Mouse (Mus musculus) ovary, adult 18-20 months (tissue): ENCODE results near the gene Pds5b.
"Not testable (repeated sequence)": the region's sequence is repeated elsewhere in the genome, so short reads cannot be mapped to it uniquely, and the experiment has no call there.

Source experiments
- DNase-seq: peaks from one replicate; pipeline ENCODE4 v3.0.0; 2022; ENCODE audit warnings: low spot score, mixed read lengths

Pds5b gene

DNA sequence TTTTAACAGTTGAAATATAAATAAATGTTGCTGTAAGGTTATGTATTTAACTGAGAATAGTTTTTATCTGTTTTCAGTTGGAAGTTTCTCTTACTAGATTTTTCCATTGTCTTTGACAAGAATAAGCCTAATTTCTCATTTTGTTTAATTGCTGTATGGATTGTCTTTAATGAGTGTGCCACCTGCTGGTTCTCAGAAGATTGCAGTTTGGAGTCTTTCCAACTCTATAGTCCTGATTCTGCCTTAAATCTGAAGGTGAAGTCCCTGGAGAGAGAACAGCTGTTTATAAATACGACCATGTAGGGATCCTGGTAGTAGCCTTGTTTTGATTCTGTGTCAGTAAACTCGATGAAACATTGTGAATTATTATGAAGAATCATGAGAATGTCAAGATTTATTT is 29.2 kb downstream of the Pds5b start:
- no peak for DNase-seq

DNA sequence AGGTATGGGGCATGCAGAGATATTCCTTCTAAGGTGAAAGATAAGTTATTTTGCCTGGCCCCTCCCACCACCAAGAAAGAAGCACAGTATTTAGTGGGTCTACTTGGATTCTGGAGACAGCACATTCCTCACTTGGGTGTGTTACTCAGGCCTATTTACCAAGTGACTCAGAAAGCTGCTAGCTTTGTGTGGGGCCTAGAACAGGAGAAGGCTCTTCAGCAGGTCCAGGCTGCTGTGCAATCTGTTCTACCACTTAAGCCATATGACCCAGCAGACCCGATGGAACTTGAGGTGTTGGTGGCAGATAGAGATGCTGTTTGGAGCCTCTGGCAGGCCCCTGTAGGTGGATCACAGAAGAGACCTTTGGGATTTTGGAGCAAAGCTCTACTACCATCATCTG is 33.1 kb downstream of the Pds5b start:
- not testable (repeated sequence) for DNase-seq

DNA sequence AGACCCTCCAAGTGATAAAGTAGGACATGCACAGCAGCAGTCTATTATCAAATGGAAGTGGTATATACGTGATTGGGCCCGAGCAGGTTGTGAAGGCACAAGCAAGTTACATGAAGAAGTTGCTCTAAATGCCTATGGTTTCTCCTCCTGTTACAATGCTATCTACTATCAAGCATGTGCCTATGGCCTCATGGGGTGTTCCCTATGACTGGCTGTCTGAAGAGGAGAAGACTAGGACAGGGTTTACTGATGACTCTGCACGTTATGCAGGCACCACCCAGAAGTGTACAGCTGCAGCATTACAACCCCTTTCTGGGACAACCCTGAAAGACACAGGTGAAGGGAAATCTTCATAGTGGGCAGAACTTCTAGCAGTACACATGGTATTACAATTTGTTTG is 33.6 kb downstream of the Pds5b start:
- not testable (repeated sequence) for DNase-seq

DNA sequence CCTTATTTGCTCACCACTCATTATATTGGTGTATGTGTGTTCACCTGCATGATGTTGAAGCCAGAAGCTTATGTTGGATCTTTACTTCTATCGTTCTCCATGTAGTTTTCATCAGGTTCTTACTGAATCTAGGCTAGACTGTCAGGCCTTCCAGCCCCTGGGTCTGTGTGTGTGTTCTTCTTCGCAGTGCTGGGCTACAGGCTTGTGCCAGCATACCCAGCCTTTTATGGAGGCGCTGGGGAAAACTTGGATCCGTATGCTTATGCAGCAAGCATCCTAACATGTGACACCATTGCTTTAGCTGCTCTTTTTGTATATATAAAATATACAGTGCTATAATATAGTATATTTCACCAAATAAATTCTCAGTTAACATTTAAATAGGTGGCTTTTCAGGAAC is 38.0 kb downstream of the Pds5b start:
- no peak for DNase-seq

DNA sequence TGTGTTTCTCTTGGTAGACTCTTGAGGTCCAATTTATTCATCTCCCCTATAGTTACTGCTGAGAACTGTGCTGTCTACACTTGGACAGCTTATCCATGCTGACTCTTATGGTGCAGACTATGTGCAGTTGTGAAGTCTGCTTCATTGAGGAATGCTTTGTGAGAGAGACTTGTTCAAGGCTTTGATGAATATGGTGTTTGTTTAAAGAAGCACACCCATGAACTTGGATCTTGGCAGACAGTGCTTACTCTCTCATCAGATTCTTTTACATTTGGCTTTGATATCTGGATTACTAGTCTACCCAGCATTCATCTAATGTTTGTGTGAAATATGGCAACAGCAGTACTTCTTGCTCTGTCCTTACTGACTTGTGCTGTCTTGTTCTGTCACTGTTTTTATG is 39.9 kb downstream of the Pds5b start:
- no peak for DNase-seq

DNA sequence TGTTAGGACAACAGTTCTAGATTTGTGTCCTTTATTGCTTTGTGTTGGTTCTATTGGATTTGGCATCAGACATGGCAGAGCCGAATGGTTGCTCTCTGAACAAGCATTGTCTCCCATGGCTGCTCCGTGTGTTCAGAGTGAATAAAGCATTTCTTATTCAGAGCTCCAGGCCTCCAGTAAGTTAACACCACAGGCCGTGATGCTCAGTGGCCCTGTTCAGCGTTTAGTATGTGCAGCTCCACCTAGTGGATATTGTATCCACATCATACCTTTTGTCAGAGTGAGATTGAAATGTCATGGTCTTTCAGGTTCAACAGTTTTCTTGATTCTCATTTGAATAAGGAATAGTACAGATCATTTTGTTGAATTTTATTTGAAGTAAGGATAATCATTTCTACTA is 44.2 kb downstream of the Pds5b start:
- DNase-seq = no peak

DNA sequence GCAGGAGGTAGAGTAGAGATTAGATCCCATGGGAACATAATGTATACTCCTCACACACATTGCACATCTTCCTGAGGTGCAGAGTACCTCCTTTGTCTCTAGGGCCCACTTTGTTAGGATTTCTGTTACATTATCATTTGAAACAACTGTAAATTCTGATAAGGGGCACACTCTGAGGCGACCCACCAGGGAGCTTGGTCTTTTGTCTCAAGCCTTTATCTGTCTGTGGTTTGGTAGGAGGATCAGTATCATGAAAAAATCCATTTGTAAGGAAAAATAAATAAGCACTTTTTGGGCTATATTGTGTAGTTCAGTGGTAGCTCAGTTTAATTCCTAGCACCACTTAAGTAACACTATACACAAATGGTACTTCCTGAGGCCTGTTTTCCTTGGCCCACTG is 51.1 kb downstream of the Pds5b start:
- DNase-seq = no peak

DNA sequence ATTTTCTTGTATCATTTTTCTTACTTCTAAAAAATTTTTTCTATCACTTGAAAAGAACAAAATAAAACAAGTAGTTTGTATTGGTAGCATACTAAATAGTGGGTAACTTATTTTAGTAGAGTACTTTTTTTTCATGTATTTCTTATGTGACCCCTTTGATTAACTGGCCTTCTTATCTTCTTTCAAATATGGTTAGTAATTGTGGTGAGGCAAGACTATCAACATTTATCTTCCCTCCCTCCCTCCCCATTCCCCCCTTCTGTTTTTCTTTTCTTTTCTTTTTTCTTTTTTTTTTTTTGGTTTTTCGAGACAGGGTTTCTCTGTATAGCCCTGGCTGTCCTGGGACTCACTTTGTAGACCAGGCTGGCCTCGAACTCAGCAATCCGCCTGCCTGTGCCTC is 63.5 kb downstream of the Pds5b start:
- DNase-seq = not testable (repeated sequence)

DNA sequence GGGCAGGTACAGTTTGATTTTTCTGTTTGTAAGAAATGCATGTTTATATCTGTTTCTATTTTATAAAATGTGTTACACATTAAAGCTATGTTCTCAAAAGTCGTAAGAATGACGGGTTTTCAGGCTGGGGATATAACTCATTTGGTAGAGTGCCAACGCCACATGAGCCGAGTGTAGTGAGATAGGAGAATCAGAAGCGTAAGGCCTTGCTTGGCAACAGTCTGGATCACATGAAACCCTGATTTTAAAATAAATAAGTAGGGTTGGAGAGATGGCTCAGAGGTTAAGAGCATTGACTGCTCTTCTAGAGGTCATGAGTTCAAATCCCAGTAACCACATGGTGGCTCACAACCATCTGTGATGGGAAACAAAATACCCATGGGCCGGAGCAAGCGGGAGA is 65.8 kb downstream of the Pds5b start:
- no peak for DNase-seq

DNA sequence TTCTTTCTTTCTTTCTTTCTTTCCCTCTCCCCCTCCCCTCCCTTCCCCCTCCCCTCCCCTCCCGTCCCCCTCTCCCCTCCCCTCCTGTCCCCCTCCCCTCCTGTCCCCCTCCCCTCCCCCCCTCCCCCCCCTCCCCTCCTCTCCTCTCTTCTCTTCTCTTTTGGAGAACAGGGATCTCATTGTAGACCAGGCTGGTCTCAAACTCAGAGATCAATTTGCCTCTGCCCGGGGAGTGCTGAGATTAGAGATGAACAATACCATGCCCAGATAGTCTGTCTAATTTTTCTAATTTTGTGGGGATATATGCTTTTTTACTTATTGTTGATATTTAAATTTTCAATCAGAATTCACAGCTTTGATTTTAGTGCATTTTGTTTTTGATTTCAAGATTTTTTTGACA is 67.1 kb downstream of the Pds5b start:
- DNase-seq = no peak

DNA sequence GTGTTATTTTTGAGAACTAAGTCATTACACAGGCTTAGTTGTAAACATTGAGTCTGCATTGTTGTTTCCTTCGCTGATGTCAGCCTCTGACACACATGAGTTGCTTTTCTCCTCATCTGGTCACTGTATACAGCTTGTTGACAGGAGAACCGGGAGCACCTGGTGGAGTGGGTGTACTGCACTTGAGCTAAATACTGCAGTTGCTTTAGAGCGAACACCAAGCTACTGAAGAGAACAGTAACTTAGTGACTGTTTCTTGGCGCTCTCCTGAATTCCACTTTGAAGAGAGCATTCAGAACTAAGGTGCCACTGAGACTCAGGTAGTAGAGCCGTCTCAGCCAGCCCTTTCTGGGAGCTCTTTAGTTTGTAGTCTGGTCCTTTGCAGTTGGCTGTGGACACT is 83.1 kb downstream of the Pds5b start:
- no peak for DNase-seq

DNA sequence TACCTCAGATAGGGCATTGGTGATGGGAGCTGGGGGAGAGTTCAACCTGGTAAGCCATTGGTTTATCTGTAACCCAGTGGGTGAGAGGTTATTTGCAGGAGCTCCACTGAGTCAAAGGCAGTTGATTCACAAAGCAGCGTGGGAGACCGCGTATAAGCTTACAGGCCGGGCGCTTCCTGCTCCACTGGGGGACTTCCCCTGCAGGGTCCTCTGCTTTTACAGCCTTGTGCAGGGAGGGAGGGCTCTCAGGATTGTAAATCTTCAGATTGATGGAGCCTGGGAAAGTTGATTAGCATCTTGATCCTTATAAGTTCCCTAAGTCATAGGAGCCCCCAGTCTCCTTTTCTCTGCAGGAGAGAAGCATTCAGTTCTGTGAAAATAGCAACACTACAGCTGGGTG is 98.9 kb downstream of the Pds5b start:
- no peak for DNase-seq

DNA sequence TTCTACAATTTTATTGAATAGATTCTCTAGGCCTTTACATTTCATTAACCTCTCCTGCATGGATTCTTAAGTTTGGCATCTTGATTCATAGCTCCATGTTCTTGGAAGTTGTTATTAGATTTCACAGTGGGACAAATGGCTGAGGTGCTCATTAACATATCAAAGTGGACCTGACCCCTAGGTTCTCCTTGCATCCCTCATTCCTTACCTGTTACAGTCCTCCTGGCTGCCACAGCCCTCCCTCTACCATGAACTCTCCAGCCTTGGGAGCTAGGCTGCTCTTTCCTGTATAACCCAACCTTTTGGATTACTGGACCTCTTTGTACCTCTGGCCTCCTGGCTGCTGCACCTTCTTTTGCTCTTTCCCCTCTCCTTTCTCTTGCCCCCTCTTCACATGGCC is 99.5 kb downstream of the Pds5b start:
- no peak for DNase-seq

DNA sequence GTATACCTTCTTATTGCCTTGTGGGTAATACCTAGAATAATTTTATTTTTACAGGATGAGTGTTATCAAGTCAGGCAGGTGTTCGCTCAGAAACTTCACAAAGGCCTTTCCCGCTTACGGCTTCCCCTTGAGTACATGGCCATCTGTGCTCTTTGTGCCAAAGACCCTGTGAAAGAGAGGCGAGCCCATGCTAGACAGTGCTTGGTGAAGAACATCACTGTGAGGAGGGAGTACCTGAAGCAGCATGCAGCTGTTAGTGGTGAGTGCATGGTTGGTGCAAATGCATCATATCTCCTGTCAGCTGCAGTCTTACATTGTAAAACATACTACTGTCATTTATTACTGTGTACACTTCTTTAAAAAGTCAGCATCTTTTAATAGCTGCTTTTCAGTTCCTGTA is 114.7 kb downstream of the Pds5b start:
- no peak for DNase-seq

DNA sequence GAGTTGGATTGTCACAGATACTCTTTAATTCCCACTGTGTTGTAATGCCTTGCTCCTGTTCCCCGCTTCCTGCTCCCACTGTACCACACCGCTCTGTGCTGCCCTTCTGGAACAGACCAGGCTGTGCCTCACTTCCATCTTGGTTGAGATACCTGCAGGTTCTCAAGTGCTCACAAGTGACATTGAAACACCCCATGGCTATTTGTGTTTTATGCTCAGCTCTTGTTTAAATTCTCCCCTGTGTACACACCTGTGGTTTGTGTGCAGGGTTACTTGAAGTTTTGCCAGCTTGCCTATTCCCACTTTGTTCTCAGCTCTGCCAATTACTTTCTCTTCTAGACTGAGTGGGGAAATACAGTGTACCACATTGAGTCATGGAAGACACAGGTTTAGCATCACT is 115.5 kb downstream of the Pds5b start:
- no peak for DNase-seq

DNA sequence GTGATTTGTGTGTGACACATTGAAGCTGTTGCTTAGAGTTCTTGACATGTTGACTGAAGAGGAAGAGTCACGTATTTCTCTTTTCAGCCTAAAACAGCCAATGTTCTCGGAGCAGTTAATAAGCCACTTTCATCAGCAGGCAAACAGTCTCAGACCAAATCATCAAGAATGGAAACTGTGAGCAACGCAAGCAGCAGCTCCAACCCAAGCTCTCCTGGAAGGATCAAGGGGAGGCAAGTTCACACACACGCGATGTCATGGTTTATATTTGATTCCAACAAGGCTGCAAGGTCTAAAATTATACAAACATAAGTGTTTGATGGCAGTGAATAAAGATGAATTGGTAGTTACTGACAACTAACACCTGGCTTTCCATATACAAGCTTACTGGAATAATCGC is 120.6 kb downstream of the Pds5b start:
- DNase-seq = no peak

DNA sequence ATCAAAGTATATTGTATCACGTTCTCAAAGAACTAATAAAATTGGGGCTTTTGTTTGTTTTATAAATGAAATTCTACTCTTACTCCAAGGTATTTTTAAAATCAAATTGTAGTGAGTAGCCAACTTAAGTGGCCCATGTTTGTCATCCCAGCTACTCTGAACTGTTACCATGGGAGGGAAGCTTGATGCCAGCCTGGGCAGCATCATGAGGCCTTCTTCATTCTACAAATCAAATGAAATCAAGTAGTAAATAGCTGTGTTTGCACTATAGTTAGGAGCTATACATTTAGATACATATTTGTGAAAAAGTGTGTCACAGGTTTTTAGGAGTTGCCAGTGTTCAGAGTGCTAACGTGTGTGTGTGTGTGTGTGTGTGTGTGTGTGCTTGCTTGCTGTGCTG is 126.5 kb downstream of the Pds5b start:
- DNase-seq = no peak

DNA sequence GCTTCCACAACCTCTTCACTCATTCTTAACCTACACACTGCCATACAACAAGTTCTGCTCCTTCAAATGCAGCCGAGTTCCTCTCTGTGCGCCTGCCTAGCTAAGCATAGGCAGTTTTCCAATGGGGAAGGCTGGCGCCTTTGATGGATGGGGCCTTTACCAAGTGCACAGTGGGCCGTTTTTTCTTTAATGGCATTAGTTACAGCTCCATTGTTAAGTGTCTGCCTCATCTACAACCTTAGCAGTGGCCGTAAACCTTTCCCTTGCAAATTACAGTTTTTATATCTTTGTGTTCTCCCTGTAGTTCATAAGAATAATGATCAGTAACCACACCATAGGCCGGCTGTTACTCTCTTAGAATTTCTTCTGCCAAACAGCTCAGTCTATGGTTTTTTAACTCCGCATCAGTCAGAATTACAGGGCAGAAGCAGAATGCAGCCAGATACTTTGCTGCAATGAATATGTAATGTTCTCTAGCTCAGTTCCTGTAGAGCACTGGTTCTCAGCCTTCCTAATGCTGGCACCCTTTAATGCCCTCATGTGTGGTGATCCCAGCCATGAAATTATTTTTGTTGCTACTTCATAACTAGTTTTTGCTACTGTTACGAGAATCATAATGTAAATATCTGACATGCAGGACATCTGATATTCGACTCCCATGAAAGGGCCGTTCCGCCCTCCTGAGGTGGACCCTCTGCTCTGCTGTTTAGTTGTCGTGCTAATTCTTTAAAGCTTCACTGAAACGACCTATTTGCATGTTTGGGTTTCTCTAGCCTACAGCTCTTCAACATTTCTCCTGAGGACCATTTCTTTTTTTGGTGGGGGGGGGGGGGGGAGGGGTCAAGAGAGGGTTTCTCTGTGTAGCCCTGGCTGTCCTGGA is 140.8 kb downstream of the Pds5b start:
- DNase-seq = no peak

DNA sequence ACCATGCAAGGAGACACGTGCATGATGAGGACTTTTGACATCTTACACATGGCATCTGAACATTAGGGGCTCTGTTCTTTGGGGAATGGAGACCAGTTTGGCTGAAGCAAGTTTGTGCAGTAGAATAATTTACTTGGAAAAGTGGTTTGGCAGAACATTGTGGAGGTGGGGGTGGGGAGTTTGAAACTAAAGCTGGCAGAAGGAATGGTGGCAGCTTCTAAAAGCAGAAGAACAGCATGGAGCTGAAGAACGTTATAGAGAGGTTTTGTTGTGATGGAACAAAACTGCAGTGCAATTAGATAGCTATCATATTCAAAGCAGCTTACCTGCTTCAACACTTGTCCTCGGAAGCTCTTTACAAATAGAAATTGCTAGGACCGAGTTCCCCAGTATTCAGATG is 141.9 kb downstream of the Pds5b start:
- DNase-seq = no peak

DNA sequence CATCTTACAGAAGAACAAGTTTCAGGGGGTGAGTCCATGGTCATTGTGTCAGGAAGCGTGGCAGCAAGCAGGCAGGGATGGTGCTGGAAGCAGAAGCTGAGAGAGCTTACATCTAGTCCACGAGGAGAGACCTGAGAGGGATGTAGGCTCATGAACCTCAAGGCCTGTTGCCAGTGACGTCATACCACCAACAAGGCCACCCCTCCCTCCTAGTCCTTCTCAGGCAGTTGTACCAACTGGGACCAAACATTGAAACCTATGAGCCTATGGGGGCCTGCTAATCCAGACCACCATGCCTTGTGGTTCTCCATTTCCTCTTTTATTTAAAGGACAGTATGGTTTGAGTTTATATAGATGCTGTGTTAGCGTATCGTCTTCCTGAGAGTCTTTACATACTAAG is 143.2 kb downstream of the Pds5b start:
- DNase-seq = no peak

DNA sequence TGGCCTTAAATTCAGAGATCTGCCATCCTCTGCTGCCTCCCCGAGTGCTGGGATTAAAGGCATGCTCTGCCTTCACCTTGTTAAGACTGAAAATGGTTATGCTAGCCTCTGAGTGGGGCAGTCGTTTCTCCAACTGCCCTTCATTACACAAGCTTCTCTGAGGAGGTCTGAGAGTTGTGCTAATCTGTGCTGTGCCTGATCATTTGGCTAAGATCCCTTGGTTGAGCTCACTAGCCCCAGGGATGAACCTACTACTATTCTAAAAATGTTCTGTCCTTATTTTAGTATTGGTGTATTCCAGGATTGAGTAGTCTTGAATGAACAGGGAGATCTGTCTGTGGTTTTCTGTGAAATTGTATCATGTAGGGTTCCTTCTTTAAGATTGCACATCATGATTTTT is 144.5 kb downstream of the Pds5b start:
- DNase-seq = no peak

DNA sequence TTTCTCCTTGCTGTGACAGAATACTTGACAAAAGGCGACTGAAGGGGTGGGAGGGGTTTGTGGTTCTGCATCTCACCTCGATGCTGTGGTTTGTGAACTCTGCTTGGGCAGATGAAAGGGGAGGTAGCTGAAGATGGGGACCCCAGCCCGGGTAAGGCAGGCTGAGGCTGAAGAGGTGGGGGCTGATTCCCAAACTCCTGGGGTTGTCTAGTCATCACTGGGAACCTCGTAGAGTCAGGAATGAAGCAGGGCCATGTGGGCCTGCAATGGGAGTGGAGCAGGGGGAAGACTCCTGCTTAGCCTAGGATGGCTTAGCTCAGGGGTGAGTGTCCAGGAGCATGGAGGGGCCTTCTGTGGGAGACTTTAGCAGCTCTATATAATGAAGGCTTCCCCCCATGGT is 145.3 kb downstream of the Pds5b start:
- no peak for DNase-seq

DNA sequence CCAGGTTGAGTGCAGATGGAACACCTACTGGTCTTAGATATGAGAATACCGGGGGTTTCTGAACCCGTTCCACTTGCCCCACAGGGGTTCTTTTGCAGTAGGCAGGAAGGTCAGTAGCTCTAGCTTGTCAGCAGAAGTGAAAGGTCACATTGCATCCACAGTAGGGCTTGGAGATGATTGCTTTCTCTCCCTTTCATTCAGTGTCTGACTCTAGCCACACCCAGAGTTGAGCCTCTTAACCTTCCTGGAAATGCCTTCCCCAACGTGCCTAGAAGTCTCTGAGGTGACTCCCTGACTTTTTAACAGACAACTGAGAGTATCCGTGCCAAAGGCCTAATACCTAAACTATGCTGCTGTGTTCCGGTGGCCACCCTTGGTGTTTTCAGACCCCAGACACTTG is 146.0 kb downstream of the Pds5b start:
- DNase-seq = no peak

DNA sequence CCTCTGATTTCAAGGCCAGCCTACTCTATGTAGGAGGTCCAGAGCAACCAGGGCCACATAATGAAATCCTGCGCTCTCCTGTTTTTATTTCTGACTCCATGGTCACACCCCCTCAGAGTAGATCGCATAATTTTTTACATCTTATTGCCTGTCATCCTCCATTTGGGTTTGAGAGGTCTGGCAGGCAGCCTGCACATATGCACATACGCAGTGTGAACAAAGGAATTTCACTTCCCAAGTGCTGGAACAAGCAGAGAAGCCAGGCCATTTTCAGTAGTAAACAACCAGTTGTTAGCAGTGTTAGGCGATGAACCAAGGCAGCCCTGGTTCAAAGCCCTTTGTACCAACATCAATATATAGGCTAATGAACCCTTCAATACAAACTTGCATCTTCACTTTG is 147.6 kb downstream of the Pds5b start:
- DNase-seq = no peak
